Mouse (Mus musculus) G1E (cell line): Measurements from ENCODE around the gene 3425401B19Rik.

Experiments
- CTCF ChIP-seq: IDR thresholded peaks from 2 replicates; pipeline ENCODE4 v1.5.1; 2012; ENCODE audit warnings: low read depth, low read length, inconsistent platforms, mixed read lengths
- GATA1 ChIP-seq: IDR thresholded peaks from 2 replicates; pipeline ENCODE4 v1.6.1; 2012; ENCODE audit warnings: borderline replicate concordance, low read length, inconsistent platforms, mixed read lengths
- TAL1 ChIP-seq: conservative IDR thresholded peaks from 2 replicates; pipeline ENCODE4 v1.6.1; 2012; ENCODE audit warnings: low read depth, low read length, inconsistent platforms, mixed read lengths

GRCm38 (mm10) chr14:32673178-32673577 lies 11.9 kb downstream of the 3425401B19Rik start:
- TF ChIP-seq CTCF (no peak), TAL1 (no peak), GATA1 (no peak)
